Mouse (Mus musculus) forebrain, embryonic 12.5 days (tissue): Measurements from ENCODE around the gene Myo3b. TPM values are rescaled to one million over a fixed set of nuclear protein-coding genes. Genes with fewer than 3 reads are reported as not detected.

Source experiments
- ATAC-seq: fragments of 200-750 bp; cut with Nextera tagmentation; 2 replicates; pipeline ENCODE4 v1.8.0; 2017; ENCODE audit warnings: moderate TSS enrichment; ENCODE audit not compliant: low FRiP score
- H3K27ac ChIP-seq: fragments of 300-500 bp; sonication (generic); 2 replicates; pipeline ENCODE4 v1.5.1; 2016; ENCODE audit warnings: mild to moderate bottlenecking
- H3K27me3 ChIP-seq: fragments of 300-500 bp; sonication (generic); 2 replicates; pipeline ENCODE4 v1.6.1; 2016; ENCODE audit warnings: mild to moderate bottlenecking
- H3K36me3 ChIP-seq: fragments of 300-500 bp; sonication (generic); replicated peaks from 2 replicates; pipeline ENCODE4 v1.6.1; 2016; ENCODE audit warnings: mild to moderate bottlenecking
- H3K4me1 ChIP-seq: fragments of 300-500 bp; sonication (generic); 2 replicates; pipeline ENCODE4 v1.6.1; 2016
- H3K4me2 ChIP-seq: fragments of 300-500 bp; sonication (generic); 2 replicates; pipeline ENCODE4 v1.6.1; 2016; ENCODE audit warnings: mild to moderate bottlenecking, moderate library complexity
- H3K4me3 ChIP-seq: fragments of 300-500 bp; sonication (generic); replicated peaks from 2 replicates; pipeline ENCODE4 v1.5.1; 2016; ENCODE audit warnings: mild to moderate bottlenecking
- H3K9ac ChIP-seq: fragments of 300-500 bp; sonication (generic); 2 replicates; pipeline ENCODE4 v1.6.1; 2016; ENCODE audit warnings: mild to moderate bottlenecking
- H3K9me3 ChIP-seq: fragments of 300-500 bp; sonication (generic); 2 replicates; pipeline ENCODE4 v1.6.1; 2016
- WGBS: fragments of 180-500 bp; shearing (Covaris S2); methylation state at CpG from one replicate; pipeline ENCODE4 v1.1.7; 2016; 5-methylcytosine and 5-hydroxymethylcytosine counted together
- polyA plus RNA-seq: library from polyadenylated mRNA; unstranded; fragments of >200 nt; fragmentation: Nextera tagmentation; extraction: Ambion mirVana; gene quantifications from 2 replicates; pipeline ENCODE4 v1.2.1, GENCODE M21; 2016

The Myo3b gene
- polyA plus RNA-seq, 1 experiment from 2014 or later = 0.15 TPM

GRCm38 (mm10) chr2:70083444-70084020 lies 44.6 kb downstream of the Myo3b start:
- Histone ChIP-seq H3K9ac (no peak overlapping the region), H3K27me3 (no peaks in the 10 kb centered on the region), H3K9me3 (no peaks in the 10 kb centered on the region), H3K4me1 (no peaks in the 10 kb centered on the region), H3K27ac (no peak overlapping the region), H3K36me3 (no peaks in the 10 kb centered on the region), H3K4me2 (no peak overlapping the region), H3K4me3 (no peak overlapping the region)
- 84% methylated on average over 17 of the region's 17 CpGs for WGBS
- ATAC-seq = no peak

- no peaks in the 10 kb centered on the region for H3K36me3 ChIP-seq
- no peak for ATAC-seq
- H3K27me3 ChIP-seq = 0 out of 2 replicates have a peak, but pooled peaks cover 4% of the 10 kb centered on the region
- H3K9me3 ChIP-seq = no peaks in the 10 kb centered on the region
- H3K27ac ChIP-seq = no peak overlapping the region
- 76% methylated on average over 2 of the region's 2 CpGs for WGBS
- H3K4me3 ChIP-seq = no peak overlapping the region
- no peak overlapping the region for H3K9ac ChIP-seq
- no peak overlapping the region for H3K4me2 ChIP-seq
- 0 out of 2 replicates have a peak, but pooled peaks cover 3% of the 10 kb centered on the region for H3K4me1 ChIP-seq
Measured at GRCm38 (mm10) chr2:70091261-70091660, 52.3 kb downstream of the Myo3b start.

DNA sequence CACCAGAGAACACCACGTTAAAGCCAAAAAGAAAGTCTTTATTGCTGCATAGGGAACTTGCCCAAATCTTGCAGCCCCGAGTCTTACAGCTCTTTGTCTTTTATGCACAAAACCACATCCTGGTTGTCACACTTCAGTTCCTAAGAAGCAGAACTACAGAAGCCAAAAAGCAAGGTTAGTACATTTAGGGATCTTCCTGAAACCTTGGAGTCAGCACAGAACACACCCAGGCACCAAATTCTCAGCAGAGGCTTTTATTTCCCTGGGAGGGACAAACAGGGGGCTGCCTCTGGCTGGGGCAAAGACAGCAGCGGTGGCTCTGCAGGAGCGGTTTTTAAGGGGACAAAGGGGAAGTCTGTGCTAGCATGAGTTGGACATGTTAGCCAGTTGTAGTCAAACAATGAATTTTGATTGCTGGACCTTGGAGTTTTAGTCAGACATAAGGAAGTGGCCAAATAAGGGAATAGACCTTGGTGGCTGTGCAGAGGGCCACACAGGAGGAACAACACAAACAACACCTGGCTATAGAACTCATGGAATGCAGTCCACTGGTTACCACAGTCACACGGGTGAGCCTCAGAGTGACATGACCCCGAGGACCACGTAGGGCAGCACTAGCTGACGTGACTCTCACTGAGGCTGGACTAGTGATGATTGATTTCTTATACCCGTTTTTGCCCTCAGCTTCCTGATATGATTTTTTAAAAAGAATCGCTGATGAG lies 53.0 kb downstream of the Myo3b start:
- Histone ChIP-seq H3K4me3 (no peak overlapping the region), H3K4me1 (0 out of 2 replicates have a peak, but pooled peaks cover 3% of the 10 kb centered on the region), H3K27me3 (0 out of 2 replicates have a peak, but pooled peaks cover 7% of the 10 kb centered on the region), H3K4me2 (no peak overlapping the region), H3K27ac (no peak overlapping the region), H3K9me3 (no peaks in the 10 kb centered on the region), H3K9ac (no peak overlapping the region), H3K36me3 (no peaks in the 10 kb centered on the region)
- ATAC-seq = no peak
- 59% methylated on average over 10 of the region's 10 CpGs for WGBS

GRCm38 (mm10) chr2:70092665-70093064 lies 53.7 kb downstream of the Myo3b start:
- ATAC-seq = no peak
- Histone ChIP-seq H3K36me3 (no peaks in the 10 kb centered on the region), H3K27me3 (0 out of 2 replicates have a peak, but pooled peaks cover 9% of the 10 kb centered on the region), H3K27ac (no peak overlapping the region), H3K9me3 (no peaks in the 10 kb centered on the region), H3K4me3 (no peak overlapping the region), H3K4me1 (0 out of 2 replicates have a peak, but pooled peaks cover 3% of the 10 kb centered on the region), H3K4me2 (no peak overlapping the region), H3K9ac (no peak overlapping the region)
- WGBS = 31% methylated on average over 3 of the region's 3 CpGs

DNA sequence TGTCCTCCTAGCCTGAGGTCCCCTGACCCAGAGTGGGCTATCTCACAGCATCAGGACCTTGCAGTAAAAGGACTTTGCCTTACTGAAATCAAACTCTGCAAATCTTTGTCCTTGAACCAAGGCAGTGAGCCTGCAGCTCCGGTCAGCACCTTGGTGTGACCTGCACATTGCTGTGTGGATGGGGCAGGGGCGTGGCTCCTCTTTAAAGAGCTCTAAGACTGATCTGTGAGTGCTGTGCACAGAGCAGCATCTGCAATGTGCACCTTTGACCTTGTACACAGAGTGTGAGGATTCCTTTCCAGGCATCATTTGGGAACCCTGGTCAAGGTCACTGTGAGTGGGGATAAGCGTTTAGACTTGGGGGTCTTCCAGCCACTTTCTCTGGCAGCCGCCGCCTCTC lies 55.5 kb downstream of the Myo3b start:
- no peak for ATAC-seq
- 0 out of 2 replicates have a peak, but pooled peaks cover 3% of the 10 kb centered on the region for H3K4me1 ChIP-seq
- H3K36me3 ChIP-seq = no peaks in the 10 kb centered on the region
- H3K9ac ChIP-seq = no peak overlapping the region
- H3K27ac ChIP-seq = no peak overlapping the region
- WGBS = 89% methylated on average over 5 of the region's 5 CpGs
- no peaks in the 10 kb centered on the region for H3K9me3 ChIP-seq
- no peak overlapping the region for H3K4me3 ChIP-seq
- no peak overlapping the region for H3K4me2 ChIP-seq
- H3K27me3 ChIP-seq = 0 out of 2 replicates have a peak, but pooled peaks cover 9% of the 10 kb centered on the region

GRCm38 (mm10) chr2:70097229-70098095 lies 58.5 kb downstream of the Myo3b start:
- Histone ChIP-seq H3K4me1 (peaks cover 9% of the 10 kb centered on the region; the same call in 1 of the 2 replicates), H3K4me3 (no peak overlapping the region), H3K36me3 (no peaks in the 10 kb centered on the region), H3K27me3 (0 out of 2 replicates have a peak, but pooled peaks cover 5% of the 10 kb centered on the region), H3K4me2 (no peak overlapping the region), H3K9ac (no peak overlapping the region), H3K9me3 (no peaks in the 10 kb centered on the region), H3K27ac (no peak overlapping the region)
- no peak for ATAC-seq
- 76% methylated on average over 15 of the region's 15 CpGs for WGBS

- no peak for ATAC-seq
- H3K4me1 ChIP-seq = peaks cover 6% of the 10 kb centered on the region; the same call in 1 of the 2 replicates
- H3K27ac ChIP-seq = no peak overlapping the region
- no peaks in the 10 kb centered on the region for H3K9me3 ChIP-seq
- H3K36me3 ChIP-seq = no peaks in the 10 kb centered on the region
- no peak overlapping the region for H3K4me2 ChIP-seq
- H3K9ac ChIP-seq = no peak overlapping the region
- 64% methylated on average over 4 of the region's 4 CpGs for WGBS
- H3K4me3 ChIP-seq = no peak overlapping the region
- H3K27me3 ChIP-seq = 0 out of 2 replicates have a peak, but pooled peaks cover 5% of the 10 kb centered on the region
Measured at GRCm38 (mm10) chr2:70099459-70099858, 60.5 kb downstream of the Myo3b start.

GRCm38 (mm10) chr2:70105286-70106030 lies 66.5 kb downstream of the Myo3b start:
- no peak overlapping the region for H3K4me2 ChIP-seq
- peaks cover 6% of the 10 kb centered on the region; the same call in 1 of the 2 replicates for H3K4me1 ChIP-seq
- H3K9me3 ChIP-seq = no peaks in the 10 kb centered on the region
- ATAC-seq = no peak
- H3K4me3 ChIP-seq = no peak overlapping the region
- H3K27ac ChIP-seq = no peak overlapping the region
- H3K36me3 ChIP-seq = no peaks in the 10 kb centered on the region
- WGBS = 41% methylated on average over 14 of the region's 14 CpGs
- no peak overlapping the region for H3K9ac ChIP-seq
- H3K27me3 ChIP-seq = no peaks in the 10 kb centered on the region

DNA sequence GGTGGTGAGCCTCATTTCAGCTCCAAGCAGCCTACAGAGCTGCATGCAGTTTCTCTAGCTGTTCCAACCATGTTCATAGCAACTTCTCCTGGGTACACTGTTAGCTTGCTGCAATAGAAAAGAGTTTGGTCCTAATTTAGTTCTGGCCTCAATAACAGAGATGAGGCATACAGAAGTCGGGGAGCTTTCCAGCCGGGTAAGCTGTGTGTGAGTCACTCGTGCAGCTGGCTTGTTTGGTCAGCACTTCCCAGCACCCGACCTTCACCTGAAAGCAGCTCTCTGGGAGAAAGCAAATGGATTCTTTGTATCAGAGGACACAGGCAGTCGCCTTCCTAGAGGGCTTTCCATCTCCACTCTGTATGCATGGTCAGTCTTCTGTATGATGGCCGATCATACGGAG lies 70.1 kb downstream of the Myo3b start:
- no peak overlapping the region for H3K27ac ChIP-seq
- no peaks in the 10 kb centered on the region for H3K36me3 ChIP-seq
- H3K4me2 ChIP-seq = no peak overlapping the region
- H3K4me1 ChIP-seq = peaks cover 17% of the 10 kb centered on the region
- no peaks in the 10 kb centered on the region for H3K27me3 ChIP-seq
- no peak overlapping the region for H3K4me3 ChIP-seq
- H3K9ac ChIP-seq = no peak overlapping the region
- no peaks in the 10 kb centered on the region for H3K9me3 ChIP-seq
- 75% methylated on average over 7 of the region's 7 CpGs for WGBS
- no peak for ATAC-seq

DNA sequence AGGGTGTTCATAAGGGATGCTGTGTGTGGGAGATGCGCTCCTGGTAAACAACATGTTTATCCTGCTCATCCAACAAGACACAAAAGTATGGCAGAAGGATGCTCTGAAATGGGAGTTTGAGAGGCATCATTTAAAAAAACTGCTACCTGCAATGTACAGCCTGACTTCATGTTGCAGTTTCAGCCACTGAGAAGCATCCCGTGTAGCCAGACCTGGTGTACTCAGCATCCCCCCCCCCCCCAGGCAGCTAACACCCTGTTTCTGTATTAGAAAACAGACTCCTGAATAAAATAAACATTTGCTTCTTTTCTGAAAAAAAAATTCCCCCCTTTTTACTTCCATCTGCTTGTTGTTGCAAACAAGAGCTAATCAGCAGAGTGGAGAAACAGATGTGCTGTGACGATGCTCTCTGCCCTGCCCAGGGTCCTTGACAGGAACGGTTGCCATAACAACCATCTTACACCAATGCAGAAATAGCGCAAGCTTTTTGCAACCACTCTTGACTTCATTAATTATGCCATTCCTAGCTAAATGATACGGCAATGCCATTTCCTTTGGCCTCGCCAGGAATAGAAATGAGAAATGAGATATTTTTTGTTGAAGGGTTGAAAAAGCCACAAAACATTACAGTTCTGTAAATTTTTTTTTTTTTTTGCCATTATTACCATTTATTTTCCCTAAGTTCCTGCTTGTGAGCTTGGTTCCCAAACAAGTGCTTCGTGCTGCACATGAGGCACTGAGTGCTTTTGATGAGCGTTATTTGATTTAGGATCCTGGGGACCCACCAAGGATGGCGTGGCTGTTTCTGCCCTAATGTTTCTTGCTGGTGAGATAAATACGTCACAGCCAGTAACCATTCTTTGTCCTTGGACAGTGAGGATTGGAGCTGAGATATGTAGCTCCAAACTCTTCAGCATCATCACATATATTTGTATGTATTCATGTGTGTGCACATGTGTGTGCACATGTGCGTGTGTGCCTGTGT lies 75.2 kb downstream of the Myo3b start:
- Histone ChIP-seq H3K4me1 (peaks cover 13% of the 10 kb centered on the region), H3K9ac (no peak overlapping the region), H3K27ac (peak overlapping the region; percentile 79), H3K4me3 (no peak overlapping the region), H3K36me3 (no peaks in the 10 kb centered on the region), H3K27me3 (peaks cover 4% of the 10 kb centered on the region; the same call in 1 of the 2 replicates), H3K4me2 (no peak overlapping the region), H3K9me3 (no peaks in the 10 kb centered on the region)
- 48% methylated on average over 12 of the region's 12 CpGs for WGBS
- peak; percentile 88; the same call in 1 of the 2 replicates for ATAC-seq
